ENCODE assay signal across 8 mouse cellular contexts in the genomic region with DNA sequence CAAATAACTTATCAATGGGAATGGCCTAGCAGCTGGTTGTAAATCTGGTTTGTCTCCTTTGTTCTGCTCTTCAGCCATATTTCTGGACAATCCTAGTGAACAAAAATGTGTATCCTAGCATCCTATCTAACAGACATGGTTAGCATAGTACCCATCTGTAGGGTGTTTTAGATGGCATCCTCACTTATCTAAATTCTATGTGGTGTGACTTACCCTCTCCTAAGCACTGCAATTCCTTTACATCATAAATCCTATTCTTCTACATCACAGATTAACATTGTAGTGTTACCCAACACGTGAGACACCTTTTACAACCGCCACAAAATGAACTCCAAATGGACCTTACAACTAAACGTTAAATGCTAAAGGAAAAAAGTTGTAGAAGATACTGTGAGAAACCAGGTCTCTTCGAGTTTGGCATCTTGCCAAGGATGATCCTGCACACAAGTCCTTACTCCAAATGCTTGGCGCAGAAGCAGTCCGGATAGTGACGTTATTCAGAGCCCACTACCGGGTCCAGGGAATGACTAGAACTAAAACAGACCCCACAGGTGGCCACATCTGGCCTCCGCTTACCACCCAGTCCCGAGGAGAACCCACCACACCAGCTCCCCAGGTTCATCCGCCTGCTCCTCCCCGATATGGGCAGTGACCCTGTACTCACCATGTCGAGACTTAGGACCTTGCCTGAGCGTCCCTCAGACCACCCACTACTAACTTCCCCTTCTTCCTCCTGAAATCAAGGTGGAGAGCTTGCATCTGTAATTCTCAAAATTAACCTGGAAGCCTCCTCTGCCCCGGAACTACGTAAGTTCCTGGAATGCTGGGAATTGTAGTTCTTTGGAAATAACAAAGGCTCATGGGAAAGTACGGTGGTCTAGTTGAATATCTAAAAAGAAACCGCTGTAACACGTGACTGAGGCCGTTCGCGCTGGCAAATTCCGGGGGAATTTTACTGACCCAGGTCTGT. TPM values are rescaled to one million over a fixed set of nuclear protein-coding genes. Genes with fewer than 3 reads are reported as not detected.
A peak's percentile ranks its signal among the peaks of the same experiment; 100 is the strongest.
DNase-seq lines count a peak whose midpoint lies in the region; ATAC-seq and TF ChIP-seq lines count a peak whose summit lies in the region.

A gene (minus strand): TSS at position 753 of the 970 bp plus-strand sequence.

- H3K79me2 ChIP-seq in C2C12 (ENCODE audit: control insufficient read depth, insufficient read depth): peaks cover 35% of the 10 kb centered on the region

- peak; percentile 92 for ATAC-seq in limb, embryonic 13.5 days (ENCODE audit: low FRiP score, low read depth)
- peak; percentile 90 for ATAC-seq in midbrain, embryonic 15.5 days (replicated peaks)

- DNase-seq in adrenal gland, postnatal 4 days (ENCODE audit: low spot score in 2 of 2): no peak
- DNase-seq in heart, adult 9 months (ENCODE audit: low spot score in 2 of 2): peak; percentile 87 to 91
- peak; percentile 94 for DNase-seq in kidney, adult 9 months
- peak; percentile 48 to 78 for DNase-seq in spleen, adult 2 months (ENCODE audit: low read depth in 1 of 2, low spot score in 2 of 2)

- peak within 1 kb of the TSS; percentile 68 for H3K4me2 ChIP-seq in limb, embryonic 13.5 days (replicated peaks)
- peak within 1 kb of the TSS; percentile 56 for H3K4me2 ChIP-seq in midbrain, embryonic 15.5 days

- TF ChIP-seq CTCF in C2C12 (IDR thresholded peaks at IDR 0.05; ENCODE audit: control insufficient read depth, insufficient read depth, insufficient read length): no peak
- no peak for TF ChIP-seq CTCF in embryonic fibroblast, embryonic 13.5 days (IDR thresholded peaks at IDR 0.05; ENCODE audit: borderline replicate concordance, insufficient read depth, low read length)
- TF ChIP-seq CTCF in spleen, adult 2 months (IDR thresholded peaks at IDR 0.05; ENCODE audit: extremely low read depth, insufficient read depth, insufficient read length, insufficient replicate concordance): no peak

- peak within 1 kb of the TSS; percentile 34; the same call in 1 of the 2 replicates for H3K27ac ChIP-seq in embryonic fibroblast, embryonic 13.5 days (ENCODE audit: insufficient read depth, low read length)
- no peak within 1 kb of the TSS for H3K27ac ChIP-seq in limb, embryonic 13.5 days
- peak within 1 kb of the TSS; percentile 31; the same call in 1 of the 2 replicates for H3K27ac ChIP-seq in midbrain, embryonic 15.5 days
- peak within 1 kb of the TSS; percentile 19 for H3K27ac ChIP-seq in spleen, adult 2 months (ENCODE audit: insufficient read depth, low read length)

- peaks cover 20% of the 10 kb centered on the region for H3K9me3 ChIP-seq in limb, embryonic 13.5 days
- peaks cover 9% of the 10 kb centered on the region for H3K9me3 ChIP-seq in midbrain, embryonic 15.5 days

- peaks cover 18% of the 10 kb centered on the region for H3K79me3 ChIP-seq in C2C12 (ENCODE audit: low read depth)

- H3K4me1 ChIP-seq in embryonic fibroblast, embryonic 13.5 days (ENCODE audit: control insufficient read depth, insufficient read depth, low read length): no peaks in the 10 kb centered on the region
- H3K4me1 ChIP-seq in limb, embryonic 13.5 days: peaks cover 11% of the 10 kb centered on the region
- peaks cover 10% of the 10 kb centered on the region for H3K4me1 ChIP-seq in midbrain, embryonic 15.5 days
- 0 out of 2 replicates have a peak, but pooled peaks cover 3% of the 10 kb centered on the region for H3K4me1 ChIP-seq in spleen, adult 2 months (ENCODE audit: control insufficient read depth, insufficient read depth, insufficient read length)

- peak; percentile 69 for TF ChIP-seq POLR2A in embryonic fibroblast, embryonic 13.5 days (IDR thresholded peaks at IDR 0.05; ENCODE audit: low read depth, low read length)
- peak; percentile 14; the same call in 1 of the 2 replicates for TF ChIP-seq POLR2A in spleen, adult 2 months (IDR thresholded peaks at IDR 0.05; ENCODE audit: low read depth, low read length)

- H3ac ChIP-seq in C2C12 (ENCODE audit: control insufficient read depth, insufficient read length, low read depth): peak within 1 kb of the TSS; percentile 99

- H3K9ac ChIP-seq in limb, embryonic 13.5 days: peak within 1 kb of the TSS; percentile 78
- peak within 1 kb of the TSS; percentile 64 for H3K9ac ChIP-seq in midbrain, embryonic 15.5 days

- no peaks in the 10 kb centered on the region for H3K27me3 ChIP-seq in C2C12 (ENCODE audit: control insufficient read depth, insufficient read depth, insufficient read length)
- H3K27me3 ChIP-seq in limb, embryonic 13.5 days: no peaks in the 10 kb centered on the region
- H3K27me3 ChIP-seq in midbrain, embryonic 15.5 days (replicated peaks): no peaks in the 10 kb centered on the region
- H3K27me3 ChIP-seq in spleen, adult 2 months (ENCODE audit: control insufficient read depth, insufficient read depth, low read length): no peaks in the 10 kb centered on the region

- WGBS in limb, embryonic 13.5 days: 4% methylated on average over 23 of the region's 23 CpGs
- WGBS in midbrain, embryonic 15.5 days: 3% methylated on average over 23 of the region's 23 CpGs
- WGBS in spleen, adult 2 months: 2% methylated on average over 23 of the region's 23 CpGs

- H3K4me3 ChIP-seq in C2C12 (ENCODE audit: insufficient read depth, poor library complexity, severe bottlenecking): peak within 1 kb of the TSS; percentile 68
- H3K4me3 ChIP-seq in embryonic fibroblast, embryonic 13.5 days (ENCODE audit: insufficient read depth, low read length): peak within 1 kb of the TSS; percentile 99
- peak within 1 kb of the TSS; percentile 86 for H3K4me3 ChIP-seq in limb, embryonic 13.5 days
- H3K4me3 ChIP-seq in midbrain, embryonic 15.5 days: peak within 1 kb of the TSS; percentile 56
- H3K4me3 ChIP-seq in spleen, adult 2 months (ENCODE audit: extremely low read depth, insufficient read depth, insufficient read length): peak within 1 kb of the TSS; percentile 74

- no peaks in the 10 kb centered on the region for H3K36me3 ChIP-seq in C2C12 (ENCODE audit: control insufficient read depth, insufficient read depth)
- peaks cover 31% of the 10 kb centered on the region for H3K36me3 ChIP-seq in limb, embryonic 13.5 days
- peaks cover 19% of the 10 kb centered on the region for H3K36me3 ChIP-seq in midbrain, embryonic 15.5 days (replicated peaks)
- no peaks in the 10 kb centered on the region for H3K36me3 ChIP-seq in spleen, adult 2 months (ENCODE audit: control insufficient read depth, insufficient read depth, low read length)

TF ChIP-seq in C2C12, 6 proteins besides CTCF, POLR2A, EP300 and RAD21:
- TF ChIP-seq MAX (IDR thresholded peaks at IDR 0.05) (peak; percentile 94), FOSL1 (IDR thresholded peaks at IDR 0.05; ENCODE audit: insufficient read depth, low read length, poor library complexity, severe bottlenecking) (no peak), USF1 (IDR thresholded peaks at IDR 0.05; ENCODE audit: low read depth) (peak; percentile 95)

RNA-seq across cellular contexts. Expression of the gene that starts here (rescaled TPM):
- polyA plus RNA-seq in C2C12 (2012; fragmentation: generic; extraction: Trizol): 0.55 TPM
- total RNA-seq in adrenal gland, postnatal 4 days (2021): 10 to 100 TPM; 29.6 to 29.9 TPM
- polyA plus RNA-seq in embryonic fibroblast, embryonic 13.5 days (2011; ENCODE audit: insufficient read length, low read depth, missing spikeins): 8.6 and 9.9 TPM in 2 replicates
- 5.4 and 7.1 TPM in 2 replicates for polyA plus RNA-seq in limb, embryonic 13.5 days (2015; fragmentation: Nextera tagmentation; extraction: Ambion mirVana)
- 7.5 and 7.6 TPM in 2 replicates for polyA plus RNA-seq in midbrain, embryonic 15.5 days (2015; fragmentation: Nextera tagmentation; extraction: Ambion mirVana)
- polyA plus RNA-seq in spleen, adult 2 months (2012; rRNA removed): 0.35 and 0.37 TPM in 2 replicates

Comparison
In these comparisons a context has a peak if more than half of its experiments do, and no peak if none do; other contexts are left out.
1. Peak in DNase-seq, H3K4me3 ChIP-seq and H3K27ac ChIP-seq in spleen, adult 2 months; RNA of the gene not detected or under 1 TPM.
2. DNase-seq: peak in heart, adult 9 months (2 of 2) and kidney, adult 9 months (single experiment); none in adrenal gland, postnatal 4 days (0 of 2).
3. Peak in every context shown above with its lines, with median percentiles within 50 percentile points of each other: H3K4me3 ChIP-seq.